Mouse (Mus musculus): ENCODE data around the gene Hist1h3f. TPM values are rescaled to one million over a fixed set of nuclear protein-coding genes. Genes with fewer than 3 reads are reported as not detected.
"Not testable (repeated sequence)": the region's sequence is repeated elsewhere in the genome, so short reads cannot be mapped to it uniquely, and the experiment has no call there.

The Hist1h3f gene
- polyA plus RNA-seq, 1 experiment from 2014 or later = 9.0 TPM

- peak; percentile 98 for DNase-seq (ENCODE audit: low spot score)
Observed at GRCm38 (mm10) chr13:23581408-23582218, 37.8 kb downstream of the Hist1h3f start, which contains the start of gene Hist1h4d. TSS of gene Hist1h4d (plus strand) at chr13:23581598.

GRCm38 (mm10) chr13:23582219-23583056 is 38.6 kb downstream of the Hist1h3f start:
- peak; percentile 29 for DNase-seq (ENCODE audit: low spot score)

GRCm38 (mm10) chr13:23583387-23584068 is 39.7 kb downstream of the Hist1h3f start:
- peak; percentile 19 for DNase-seq (ENCODE audit: low spot score)

GRCm38 (mm10) chr13:23584331-23584730 is 40.5 kb downstream of the Hist1h3f start:
- peak; percentile 41 for DNase-seq (ENCODE audit: low spot score)

- DNase-seq (ENCODE audit: low spot score) = peak; percentile 76
Observed at GRCm38 (mm10) chr13:23585029-23585441, 41.2 kb downstream of the Hist1h3f start.

- DNase-seq (ENCODE audit: low spot score) = peak; percentile 95
Observed at GRCm38 (mm10) chr13:23585442-23586098, 41.7 kb downstream of the Hist1h3f start.

GRCm38 (mm10) chr13:23586099-23586939 is 42.5 kb downstream of the Hist1h3f start:
- DNase-seq (ENCODE audit: low spot score) = no peak

- DNase-seq (ENCODE audit: low spot score) = no peak
Observed at GRCm38 (mm10) chr13:23586940-23587225, 43.0 kb downstream of the Hist1h3f start.

GRCm38 (mm10) chr13:23591206-23591605 is 47.4 kb downstream of the Hist1h3f start:
- no peak for DNase-seq (ENCODE audit: low spot score)

- not testable (repeated sequence) for DNase-seq (ENCODE audit: low spot score)
Observed at GRCm38 (mm10) chr13:23591886-23592285, 48.0 kb downstream of the Hist1h3f start.

GRCm38 (mm10) chr13:23592614-23593013 is 48.8 kb downstream of the Hist1h3f start:
- DNase-seq (ENCODE audit: low spot score) = no peak

GRCm38 (mm10) chr13:23593051-23593770 is 49.4 kb downstream of the Hist1h3f start:
- DNase-seq (ENCODE audit: low spot score) = peak; percentile 28

Small RNAs within 50 kb of the gene (microRNA-seq; reads per million reads assigned to microRNA genes)
- gene Gm44297 (ENCODE audit: borderline number of aligned reads) (not detected), gene Gm44359 (ENCODE audit: borderline number of aligned reads) (not detected), gene Gm44394 (ENCODE audit: borderline number of aligned reads) (not detected), gene n-TStga1 (ENCODE audit: borderline number of aligned reads) (1.2 reads per million)

Other genes starting within 250 kb of the Hist1h3f start
- 33.0 and 34.5 TPM in 2 replicates for gene Zfp322a, start 174.8 kb upstream of the Hist1h3f start, polyA plus RNA-seq (2015; fragmentation: Nextera tagmentation; extraction: Ambion mirVana)
- gene Abt1, start 120.2 kb upstream of the Hist1h3f start, polyA plus RNA-seq (2015; fragmentation: Nextera tagmentation; extraction: Ambion mirVana) = 13.8 and 15.1 TPM in 2 replicates
- gene Btn1a1, start 78.2 kb upstream of the Hist1h3f start, polyA plus RNA-seq (2015; fragmentation: Nextera tagmentation; extraction: Ambion mirVana) = 0.17 and 0.27 TPM in 2 replicates
- gene Btn2a2, start 55.2 kb upstream of the Hist1h3f start, polyA plus RNA-seq (2015; fragmentation: Nextera tagmentation; extraction: Ambion mirVana) = 0.65 and 0.85 TPM in 2 replicates
- 24.2 and 31.5 TPM in 2 replicates for gene Hist1h4h, start 13.0 kb upstream of the Hist1h3f start, polyA plus RNA-seq (2015; fragmentation: Nextera tagmentation; extraction: Ambion mirVana)
- 32.3 and 49.5 TPM in 2 replicates for gene Hist1h2af, start 10.1 kb upstream of the Hist1h3f start, polyA plus RNA-seq (2015; fragmentation: Nextera tagmentation; extraction: Ambion mirVana)
- gene Hist1h3g, start 8.6 kb upstream of the Hist1h3f start, polyA plus RNA-seq (2015; fragmentation: Nextera tagmentation; extraction: Ambion mirVana) = 27.6 and 43.7 TPM in 2 replicates
- 1.6 and 1.9 TPM in 2 replicates for gene Hist1h2bh, start 660 bp upstream of the Hist1h3f start, polyA plus RNA-seq (2015; fragmentation: Nextera tagmentation; extraction: Ambion mirVana)
- gene Hist1h4f, start 7.6 kb downstream of the Hist1h3f start, polyA plus RNA-seq (2015; fragmentation: Nextera tagmentation; extraction: Ambion mirVana) = 8.9 and 17.7 TPM in 2 replicates
- 1.1 and 1.3 TPM in 2 replicates for gene Hist1h1d, start 9.2 kb downstream of the Hist1h3f start, polyA plus RNA-seq (2015; fragmentation: Nextera tagmentation; extraction: Ambion mirVana)
- gene Hist1h3e, start 18.3 kb downstream of the Hist1h3f start, polyA plus RNA-seq (2015; fragmentation: Nextera tagmentation; extraction: Ambion mirVana) = 16.5 and 20.8 TPM in 2 replicates
- gene Hist1h2ae, start 27.2 kb downstream of the Hist1h3f start, polyA plus RNA-seq (2015; fragmentation: Nextera tagmentation; extraction: Ambion mirVana) = 198 and 214 TPM in 2 replicates
- gene Hist1h2bg, start 27.3 kb downstream of the Hist1h3f start, polyA plus RNA-seq (2015; fragmentation: Nextera tagmentation; extraction: Ambion mirVana) = 32.3 and 46.0 TPM in 2 replicates
- gene Hist1h2bf, start 30.1 kb downstream of the Hist1h3f start, polyA plus RNA-seq (2015; fragmentation: Nextera tagmentation; extraction: Ambion mirVana) = 22.7 and 39.0 TPM in 2 replicates
- 7.2 and 11.3 TPM in 2 replicates for gene Hist1h2ad, start 30.3 kb downstream of the Hist1h3f start, polyA plus RNA-seq (2015; fragmentation: Nextera tagmentation; extraction: Ambion mirVana)
- 9.4 and 13.3 TPM in 2 replicates for gene Hist1h3d, start 31.7 kb downstream of the Hist1h3f start, polyA plus RNA-seq (2015; fragmentation: Nextera tagmentation; extraction: Ambion mirVana)
- 273 and 292 TPM in 2 replicates for gene Hist1h4d, start 37.5 kb downstream of the Hist1h3f start, polyA plus RNA-seq (2015; fragmentation: Nextera tagmentation; extraction: Ambion mirVana)
- gene Hist1h2be, start 77.1 kb downstream of the Hist1h3f start, polyA plus RNA-seq (2015; fragmentation: Nextera tagmentation; extraction: Ambion mirVana) = 1.5 and 2.5 TPM in 2 replicates
- 33.4 and 35.1 TPM in 2 replicates for gene Hist1h1e, start 78.5 kb downstream of the Hist1h3f start, polyA plus RNA-seq (2015; fragmentation: Nextera tagmentation; extraction: Ambion mirVana)
- gene Hist1h2ac, start 139.9 kb downstream of the Hist1h3f start, polyA plus RNA-seq (2015; fragmentation: Nextera tagmentation; extraction: Ambion mirVana) = 1.6 and 2.0 TPM in 2 replicates
- gene Hist1h2bc, start 140.1 kb downstream of the Hist1h3f start, polyA plus RNA-seq (2015; fragmentation: Nextera tagmentation; extraction: Ambion mirVana) = 61.5 and 62.8 TPM in 2 replicates
- not detected in 2 replicates for gene Hist1h1t, start 151.8 kb downstream of the Hist1h3f start, polyA plus RNA-seq (2015; fragmentation: Nextera tagmentation; extraction: Ambion mirVana)
- 22.4 and 29.5 TPM in 2 replicates for gene Hist1h4c, start 154.4 kb downstream of the Hist1h3f start, polyA plus RNA-seq (2015; fragmentation: Nextera tagmentation; extraction: Ambion mirVana)
- gene Hfe, start 166.8 kb downstream of the Hist1h3f start, polyA plus RNA-seq (2015; fragmentation: Nextera tagmentation; extraction: Ambion mirVana) = 9.4 and 9.7 TPM in 2 replicates
- gene Hist1h1c, start 194.8 kb downstream of the Hist1h3f start, polyA plus RNA-seq (2015; fragmentation: Nextera tagmentation; extraction: Ambion mirVana) = 37.5 and 44.7 TPM in 2 replicates
- 32.0 and 33.1 TPM in 2 replicates for gene Hist1h3c, start 201.6 kb downstream of the Hist1h3f start, polyA plus RNA-seq (2015; fragmentation: Nextera tagmentation; extraction: Ambion mirVana)
- 10.8 and 12.6 TPM in 2 replicates for gene Hist1h2bb, start 202.7 kb downstream of the Hist1h3f start, polyA plus RNA-seq (2015; fragmentation: Nextera tagmentation; extraction: Ambion mirVana)
- gene Hist1h2ab, start 207.1 kb downstream of the Hist1h3f start, polyA plus RNA-seq (2015; fragmentation: Nextera tagmentation; extraction: Ambion mirVana) = 144 and 155 TPM in 2 replicates
- gene Hist1h3b, start 208.2 kb downstream of the Hist1h3f start, polyA plus RNA-seq (2015; fragmentation: Nextera tagmentation; extraction: Ambion mirVana) = 45.8 and 78.0 TPM in 2 replicates
- gene Hist1h4b, start 213.0 kb downstream of the Hist1h3f start, polyA plus RNA-seq (2015; fragmentation: Nextera tagmentation; extraction: Ambion mirVana) = 15.5 and 15.6 TPM in 2 replicates
- gene Hist1h4a, start 217.2 kb downstream of the Hist1h3f start, polyA plus RNA-seq (2015; fragmentation: Nextera tagmentation; extraction: Ambion mirVana) = 1.4 and 3.5 TPM in 2 replicates
- gene Hist1h3a, start 218.3 kb downstream of the Hist1h3f start, polyA plus RNA-seq (2015; fragmentation: Nextera tagmentation; extraction: Ambion mirVana) = 42.0 and 56.6 TPM in 2 replicates
- 15.8 and 27.4 TPM in 2 replicates for gene Hist1h1a, start 219.6 kb downstream of the Hist1h3f start, polyA plus RNA-seq (2015; fragmentation: Nextera tagmentation; extraction: Ambion mirVana)
- not detected in 2 replicates for gene Trim38, start 225.9 kb downstream of the Hist1h3f start, polyA plus RNA-seq (2015; fragmentation: Nextera tagmentation; extraction: Ambion mirVana)